Mouse (Mus musculus): ENCODE measurements around the gene Npc2. TPM values are rescaled to one million over a fixed set of nuclear protein-coding genes. Genes with fewer than 3 reads are reported as not detected.

Gene Npc2
- polyA plus RNA-seq, 1 experiment = 180 TPM

GRCm38 (mm10) chr12:84774376-84774775 lies 1.4 kb upstream of the Npc2 start:
- H3K4me1 ChIP-seq (ENCODE audit: control insufficient read depth, insufficient read depth, low read length) = peaks cover 3% of the 10 kb centered on the region
- no peak overlapping the region for H3K9ac ChIP-seq (ENCODE audit: low read depth, poor library complexity, severe bottlenecking)
- H3K27me3 ChIP-seq (ENCODE audit: control insufficient read depth, insufficient read depth, low read length, poor library complexity, severe bottlenecking) = no peaks in the 10 kb centered on the region
- no peak overlapping the region for H3K4me3 ChIP-seq (ENCODE audit: low read depth, low read length)
- no peak overlapping the region for H3K27ac ChIP-seq (ENCODE audit: insufficient read depth, low read length)
- H3K9me3 ChIP-seq (replicated peaks; ENCODE audit: control insufficient read depth, insufficient read depth, low read length, poor library complexity, severe bottlenecking) = no peaks in the 10 kb centered on the region
- TF ChIP-seq EP300 (IDR thresholded peaks at IDR 0.05; ENCODE audit: insufficient read depth, low read depth, low read length) = no peak
- TF ChIP-seq POLR2A (IDR thresholded peaks at IDR 0.05; ENCODE audit: insufficient read depth, low read length) = no peak
- no peak for TF ChIP-seq CTCF (IDR thresholded peaks at IDR 0.05; ENCODE audit: low read depth, low read length)
- no peaks in the 10 kb centered on the region for H3K36me3 ChIP-seq (ENCODE audit: control insufficient read depth, insufficient read depth, low read length, poor library complexity, severe bottlenecking)

- Histone ChIP-seq H3K36me3 (ENCODE audit: control insufficient read depth, insufficient read depth, low read length, poor library complexity, severe bottlenecking) (0 out of 2 replicates have a peak, but pooled peaks cover 5% of the 10 kb centered on the region), H3K4me1 (ENCODE audit: control insufficient read depth, insufficient read depth, low read length) (peaks cover 4% of the 10 kb centered on the region), H3K27me3 (ENCODE audit: control insufficient read depth, insufficient read depth, low read length, poor library complexity, severe bottlenecking) (no peaks in the 10 kb centered on the region), H3K9me3 (replicated peaks; ENCODE audit: control insufficient read depth, insufficient read depth, low read length, poor library complexity, severe bottlenecking) (no peaks in the 10 kb centered on the region), H3K9ac (ENCODE audit: low read depth, poor library complexity, severe bottlenecking) (peak overlapping the region; percentile 81), H3K27ac (ENCODE audit: insufficient read depth, low read length) (no peak overlapping the region), H3K4me3 (ENCODE audit: low read depth, low read length) (peak overlapping the region; percentile 90)
- TF ChIP-seq POLR2A (IDR thresholded peaks at IDR 0.05; ENCODE audit: insufficient read depth, low read length) = no peak
- no peak for TF ChIP-seq CTCF (IDR thresholded peaks at IDR 0.05; ENCODE audit: low read depth, low read length)
- TF ChIP-seq EP300 (IDR thresholded peaks at IDR 0.05; ENCODE audit: insufficient read depth, low read depth, low read length) = no peak
These were observed 524 bp upstream of the Npc2 start for GRCm38 (mm10) chr12:84773476-84773875.

GRCm38 (mm10) chr12:84771981-84772520 lies 901 bp downstream of the Npc2 start:
- H3K27ac ChIP-seq (ENCODE audit: insufficient read depth, low read length) = peak overlapping the region; percentile 77; the same call in 1 of the 2 replicates
- peaks cover 4% of the 10 kb centered on the region for H3K4me1 ChIP-seq (ENCODE audit: control insufficient read depth, insufficient read depth, low read length)
- no peaks in the 10 kb centered on the region for H3K9me3 ChIP-seq (replicated peaks; ENCODE audit: control insufficient read depth, insufficient read depth, low read length, poor library complexity, severe bottlenecking)
- peak overlapping the region; percentile 82 for H3K9ac ChIP-seq (ENCODE audit: low read depth, poor library complexity, severe bottlenecking)
- H3K36me3 ChIP-seq (ENCODE audit: control insufficient read depth, insufficient read depth, low read length, poor library complexity, severe bottlenecking) = 0 out of 2 replicates have a peak, but pooled peaks cover 5% of the 10 kb centered on the region
- peak overlapping the region; percentile 87 for H3K4me3 ChIP-seq (ENCODE audit: low read depth, low read length)
- TF ChIP-seq CTCF (IDR thresholded peaks at IDR 0.05; ENCODE audit: low read depth, low read length) (no peak), POLR2A (IDR thresholded peaks at IDR 0.05; ENCODE audit: insufficient read depth, low read length) (no peak), EP300 (IDR thresholded peaks at IDR 0.05; ENCODE audit: insufficient read depth, low read depth, low read length) (no peak)
- H3K27me3 ChIP-seq (ENCODE audit: control insufficient read depth, insufficient read depth, low read length, poor library complexity, severe bottlenecking) = no peaks in the 10 kb centered on the region

GRCm38 (mm10) chr12:84769624-84770023 lies 3.3 kb downstream of the Npc2 start:
- peaks cover 4% of the 10 kb centered on the region for H3K4me1 ChIP-seq (ENCODE audit: control insufficient read depth, insufficient read depth, low read length)
- TF ChIP-seq CTCF (IDR thresholded peaks at IDR 0.05; ENCODE audit: low read depth, low read length) = no peak
- no peak for TF ChIP-seq POLR2A (IDR thresholded peaks at IDR 0.05; ENCODE audit: insufficient read depth, low read length)
- TF ChIP-seq EP300 (IDR thresholded peaks at IDR 0.05; ENCODE audit: insufficient read depth, low read depth, low read length) = no peak
- H3K27me3 ChIP-seq (ENCODE audit: control insufficient read depth, insufficient read depth, low read length, poor library complexity, severe bottlenecking) = no peaks in the 10 kb centered on the region
- no peak overlapping the region for H3K27ac ChIP-seq (ENCODE audit: insufficient read depth, low read length)
- H3K36me3 ChIP-seq (ENCODE audit: control insufficient read depth, insufficient read depth, low read length, poor library complexity, severe bottlenecking) = peaks cover 10% of the 10 kb centered on the region
- no peak overlapping the region for H3K4me3 ChIP-seq (ENCODE audit: low read depth, low read length)
- no peak overlapping the region for H3K9ac ChIP-seq (ENCODE audit: low read depth, poor library complexity, severe bottlenecking)
- H3K9me3 ChIP-seq (replicated peaks; ENCODE audit: control insufficient read depth, insufficient read depth, low read length, poor library complexity, severe bottlenecking) = no peaks in the 10 kb centered on the region

GRCm38 (mm10) chr12:84767510-84767909 lies 5.4 kb downstream of the Npc2 start:
- TF ChIP-seq CTCF (IDR thresholded peaks at IDR 0.05; ENCODE audit: low read depth, low read length) (no peak), POLR2A (IDR thresholded peaks at IDR 0.05; ENCODE audit: insufficient read depth, low read length) (no peak), EP300 (IDR thresholded peaks at IDR 0.05; ENCODE audit: insufficient read depth, low read depth, low read length) (no peak)
- Histone ChIP-seq H3K27ac (ENCODE audit: insufficient read depth, low read length) (no peak overlapping the region), H3K4me3 (ENCODE audit: low read depth, low read length) (no peak overlapping the region), H3K9ac (ENCODE audit: low read depth, poor library complexity, severe bottlenecking) (no peak overlapping the region), H3K9me3 (replicated peaks; ENCODE audit: control insufficient read depth, insufficient read depth, low read length, poor library complexity, severe bottlenecking) (no peaks in the 10 kb centered on the region), H3K4me1 (ENCODE audit: control insufficient read depth, insufficient read depth, low read length) (peaks cover 4% of the 10 kb centered on the region), H3K27me3 (ENCODE audit: control insufficient read depth, insufficient read depth, low read length, poor library complexity, severe bottlenecking) (no peaks in the 10 kb centered on the region), H3K36me3 (ENCODE audit: control insufficient read depth, insufficient read depth, low read length, poor library complexity, severe bottlenecking) (peaks cover 24% of the 10 kb centered on the region)

- Histone ChIP-seq H3K36me3 (ENCODE audit: control insufficient read depth, insufficient read depth, low read length, poor library complexity, severe bottlenecking) (peaks cover 24% of the 10 kb centered on the region), H3K9me3 (replicated peaks; ENCODE audit: control insufficient read depth, insufficient read depth, low read length, poor library complexity, severe bottlenecking) (no peaks in the 10 kb centered on the region), H3K9ac (ENCODE audit: low read depth, poor library complexity, severe bottlenecking) (no peak overlapping the region), H3K4me1 (ENCODE audit: control insufficient read depth, insufficient read depth, low read length) (peaks cover 4% of the 10 kb centered on the region), H3K27me3 (ENCODE audit: control insufficient read depth, insufficient read depth, low read length, poor library complexity, severe bottlenecking) (no peaks in the 10 kb centered on the region), H3K27ac (ENCODE audit: insufficient read depth, low read length) (no peak overlapping the region), H3K4me3 (ENCODE audit: low read depth, low read length) (no peak overlapping the region)
- TF ChIP-seq CTCF (IDR thresholded peaks at IDR 0.05; ENCODE audit: low read depth, low read length) (no peak), EP300 (IDR thresholded peaks at IDR 0.05; ENCODE audit: insufficient read depth, low read depth, low read length) (no peak), POLR2A (IDR thresholded peaks at IDR 0.05; ENCODE audit: insufficient read depth, low read length) (no peak)
These were observed 6.7 kb downstream of the Npc2 start for GRCm38 (mm10) chr12:84766113-84766735.
